Mouse (Mus musculus): ENCODE results near the gene Gabarapl1.
A peak's percentile ranks its signal among the peaks of the same experiment; 100 is the strongest.

The Gabarapl1 gene

GRCm38 (mm10) chr6:129535723-129536122 is 2.8 kb downstream of the Gabarapl1 start:
- no peak for DNase-seq (ENCODE audit: low spot score in 2 of 2)

GRCm38 (mm10) chr6:129538555-129538954 is 5.6 kb downstream of the Gabarapl1 start:
- no peak for DNase-seq (ENCODE audit: low spot score in 2 of 2)

DNA sequence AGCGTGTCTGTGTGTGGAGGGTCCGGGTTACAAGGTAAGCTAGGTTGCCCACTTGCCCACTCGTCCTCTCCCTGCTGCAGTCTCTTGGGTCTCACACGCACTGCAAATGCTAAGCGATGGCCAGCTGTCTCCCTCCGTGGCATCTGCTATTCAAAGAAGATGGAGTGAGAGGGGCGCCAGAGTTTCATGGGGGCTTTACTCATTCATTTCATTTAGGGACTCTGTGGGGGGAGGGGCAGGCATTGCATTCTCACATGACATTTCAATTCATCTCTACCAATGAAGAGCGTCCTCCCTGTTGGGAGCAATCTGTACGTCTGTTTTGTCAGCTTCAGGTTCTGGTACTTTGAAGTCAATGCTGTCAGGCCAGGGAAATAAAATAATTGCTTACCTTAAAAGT is 9.0 kb downstream of the Gabarapl1 start:
- DNase-seq (ENCODE audit: low spot score in 2 of 2) = no peak

GRCm38 (mm10) chr6:129542540-129542939 is 9.6 kb downstream of the Gabarapl1 start:
- DNase-seq (ENCODE audit: low spot score in 2 of 2) = no peak

- DNase-seq (ENCODE audit: low spot score in 2 of 2) = peak in 1 of 2 experiments; percentile 38
These were observed 11.0 kb downstream of the Gabarapl1 start for GRCm38 (mm10) chr6:129543709-129544606.

GRCm38 (mm10) chr6:129547277-129547676 is 14.3 kb downstream of the Gabarapl1 start:
- no peak for DNase-seq (ENCODE audit: low spot score in 2 of 2)

DNA sequence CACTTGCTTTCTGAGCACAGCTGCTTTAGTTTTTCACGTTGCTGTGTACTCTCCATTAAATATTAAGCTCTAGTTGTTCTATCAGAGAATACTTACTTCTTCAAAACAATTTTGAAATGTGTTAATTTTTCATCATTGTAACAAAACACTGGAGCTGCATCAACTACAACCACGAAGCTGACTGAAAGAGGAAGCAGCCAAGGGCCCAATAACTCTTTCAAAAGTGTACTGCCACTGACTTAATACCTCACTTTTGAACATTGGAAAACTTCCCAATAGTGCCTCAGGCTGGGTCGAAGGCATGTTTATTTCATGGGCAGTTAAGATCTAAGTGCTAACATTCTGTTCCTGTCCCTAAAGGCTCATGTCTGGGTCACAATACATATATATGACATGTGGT is 15.0 kb downstream of the Gabarapl1 start:
- DNase-seq (ENCODE audit: low spot score in 2 of 2) = no peak

GRCm38 (mm10) chr6:129557298-129558023 is 24.5 kb downstream of the Gabarapl1 start:
- DNase-seq (ENCODE audit: low spot score in 2 of 2) = no peak

- DNase-seq (ENCODE audit: low spot score in 2 of 2) = peak; percentile 25 to 55
These were observed 26.1 kb downstream of the Gabarapl1 start for GRCm38 (mm10) chr6:129558946-129559640.

GRCm38 (mm10) chr6:129559641-129560027 is 26.7 kb downstream of the Gabarapl1 start:
- DNase-seq (ENCODE audit: low spot score in 2 of 2) = no peak

DNA sequence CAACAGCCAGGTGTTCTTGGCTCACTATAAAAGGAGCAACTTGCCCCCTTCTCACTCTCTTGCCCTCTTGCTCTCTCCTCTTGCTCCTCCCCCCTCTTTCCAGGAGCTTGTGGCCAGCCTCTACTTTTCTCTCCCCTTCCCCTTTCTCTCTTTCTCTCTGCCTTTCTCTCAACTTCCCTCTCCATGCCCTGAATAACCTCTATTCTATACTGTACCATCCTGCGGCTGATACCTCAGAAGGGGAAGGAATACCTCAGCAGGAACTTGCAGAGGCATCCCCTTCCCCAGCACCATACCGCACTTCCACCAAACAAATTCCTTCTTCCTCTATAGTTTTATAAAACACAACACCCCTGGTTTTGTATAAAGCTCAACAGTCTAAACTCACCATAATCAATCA is 32.3 kb downstream of the Gabarapl1 start:
- DNase-seq (ENCODE audit: low spot score in 2 of 2) = no peak

DNA sequence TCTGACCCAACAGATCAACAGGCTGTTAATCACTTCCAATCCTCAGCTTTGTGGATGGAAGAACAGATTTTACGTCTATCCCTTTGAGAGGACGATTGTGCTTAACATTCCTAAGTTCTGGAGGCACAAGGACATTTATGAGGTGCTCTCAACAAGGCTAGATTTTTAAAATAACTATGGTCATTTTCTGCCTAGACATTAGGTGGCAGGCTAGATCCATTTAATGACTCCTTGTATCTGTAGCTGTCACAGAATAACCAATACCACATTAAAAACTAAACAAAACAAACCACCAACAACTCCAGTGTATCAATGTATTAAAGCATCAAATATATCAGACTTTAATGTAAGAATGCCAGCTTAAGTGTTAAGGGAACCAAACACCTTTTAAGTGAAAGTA is 42.4 kb downstream of the Gabarapl1 start:
- no peak for DNase-seq (ENCODE audit: low spot score in 2 of 2)

DNA sequence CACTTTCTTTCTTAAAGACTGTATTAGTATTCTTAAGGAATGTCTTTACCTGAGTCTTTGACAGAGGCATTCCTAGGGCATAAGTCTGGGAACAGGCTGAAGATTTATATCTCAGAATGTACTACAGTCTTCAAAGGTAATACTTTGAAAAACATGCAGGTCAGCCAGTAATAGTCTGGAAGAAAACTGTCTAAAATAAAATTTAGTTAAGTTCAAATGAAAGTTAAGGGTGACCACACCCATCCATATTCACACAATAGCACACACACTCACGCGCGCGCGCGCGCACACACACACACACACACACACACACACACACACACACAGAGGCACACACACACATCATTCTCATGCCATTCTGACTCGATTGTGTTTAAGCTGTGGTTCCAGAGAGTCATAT is 44.6 kb downstream of the Gabarapl1 start, which contains the start of gene Klre1:
Gene Klre1, plus strand, starts transcription at position 301 of the 400 bp plus-strand sequence.
- no peak for DNase-seq (ENCODE audit: low spot score in 2 of 2)

DNA sequence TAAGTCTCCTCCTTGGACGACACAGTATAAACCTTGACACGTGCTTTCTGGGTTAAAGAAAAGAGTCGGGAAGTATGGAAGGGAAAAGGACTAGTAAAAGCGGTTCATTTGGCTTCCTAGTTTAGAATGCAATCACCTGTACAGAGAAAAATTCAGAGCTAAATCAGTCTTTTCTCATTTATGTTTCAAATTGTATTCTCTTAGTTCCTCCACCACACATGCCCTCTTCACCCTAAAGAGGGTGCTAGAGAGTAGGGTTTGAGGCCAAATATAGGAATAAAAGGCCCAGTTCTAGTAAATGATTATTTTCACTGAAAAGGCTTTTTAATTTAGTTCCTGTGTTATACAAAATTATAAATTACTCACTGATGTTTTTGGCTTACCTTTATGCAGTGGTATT is 48.3 kb downstream of the Gabarapl1 start:
- no peak for DNase-seq (ENCODE audit: low spot score in 2 of 2)

- DNase-seq (ENCODE audit: low spot score in 2 of 2) = no peak
These were observed 48.9 kb downstream of the Gabarapl1 start for GRCm38 (mm10) chr6:129581896-129582295.

DNA sequence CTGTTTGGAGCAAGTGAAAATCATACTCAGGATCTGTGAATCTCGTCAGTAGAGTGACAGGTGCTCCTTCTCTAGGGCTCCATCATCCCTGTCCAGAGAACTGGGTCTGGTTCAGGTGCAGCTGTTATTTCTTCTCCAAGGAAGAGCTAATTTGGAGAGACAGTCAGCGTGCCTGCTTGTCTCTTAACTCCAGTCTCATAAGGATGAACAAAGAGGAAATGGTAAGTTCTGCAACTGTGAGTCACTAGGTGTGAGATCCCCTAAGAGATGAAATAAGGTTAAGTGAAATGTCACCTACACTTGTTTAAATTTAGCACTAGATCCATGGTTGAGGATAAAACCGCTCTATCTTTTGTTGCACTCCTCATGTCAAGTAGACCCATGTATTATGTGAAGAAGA is 50.1 kb downstream of the Gabarapl1 start:
- no peak for DNase-seq (ENCODE audit: low spot score in 2 of 2)

- DNase-seq (ENCODE audit: low spot score in 2 of 2) = no peak
These were observed 58.5 kb downstream of the Gabarapl1 start, which contains the start of gene Klrd1 for GRCm38 (mm10) chr6:129591508-129591907. TSS of gene Klrd1 (plus strand) at chr6:129591782.
